Mouse (Mus musculus) CD4-positive naive resting alpha-beta T cell, adult 57 days (primary cell): ENCODE data around the gene Gm128. TPM values are rescaled to one million over a fixed set of nuclear protein-coding genes. Genes with fewer than 3 reads are reported as not detected.

Experiments used
- total RNA-seq: library from RNA; stranded (reverse); gene quantifications from one replicate; pipeline ENCODE4 v1.2.4, GENCODE M21; 2023

Gm128 gene
- total RNA-seq, result not detected

GRCm38 (mm10) chr3:95241498-95241897 is at the start of gene Gm128:
Gm128 (minus strand) TSS chr3:95241598.

GRCm38 (mm10) chr3:95281216-95282126 is 40.1 kb upstream of the Gm128 start, which contains the start of the genes Mindy1 and Prune1:
Mindy1 (plus strand) TSS chr3:95281345.
Prune1 (minus strand) TSS chr3:95282076.

GRCm38 (mm10) chr3:95250783-95251424 is 9.5 kb upstream of the Gm128 start, which contains the start of gene Bnipl:
Bnipl (minus strand) TSS chr3:95251193.

GRCm38 (mm10) chr3:95231298-95232221 is 9.8 kb downstream of the Gm128 start, which contains the start of gene Mllt11:
Mllt11 (minus strand) TSS chr3:95232171.

GRCm38 (mm10) chr3:95228148-95228893 is 13.1 kb downstream of the Gm128 start, which contains the start of gene Cdc42se1:
Cdc42se1 (plus strand) TSS chr3:95228732.

GRCm38 (mm10) chr3:95217255-95218134 is 23.9 kb downstream of the Gm128 start, which contains the start of gene Gabpb2:
Gabpb2 (minus strand) TSS chr3:95217916.

Other genes with a start within 250 kb of the Gm128 start
- 67.3 TPM for gene Zfp687, start 226.2 kb downstream of the Gm128 start, total RNA-seq
- gene Psmd4, start 199.0 kb downstream of the Gm128 start, total RNA-seq, result 130 TPM
- gene Pip5k1a, start 134.7 kb downstream of the Gm128 start, total RNA-seq, result 43.9 TPM
- 46.8 TPM for gene Vps72, start 130.6 kb downstream of the Gm128 start, total RNA-seq
- gene Tmod4, start 117.1 kb downstream of the Gm128 start, total RNA-seq, result 1.7 TPM
- gene Scnm1, start 107.6 kb downstream of the Gm128 start, total RNA-seq, result 91.4 TPM
- gene Lysmd1, start 107.5 kb downstream of the Gm128 start, total RNA-seq, result 6.5 TPM
- gene Tnfaip8l2, start 99.2 kb downstream of the Gm128 start, total RNA-seq, result 102 TPM
- gene Sema6c, start 81.1 kb downstream of the Gm128 start, total RNA-seq, result 2.5 TPM
- gene Gabpb2, start 23.7 kb downstream of the Gm128 start, total RNA-seq, result 67.0 TPM
- 244 TPM for gene Cdc42se1, start 12.9 kb downstream of the Gm128 start, total RNA-seq
- gene Mllt11, start 9.4 kb downstream of the Gm128 start, total RNA-seq, result 7.0 TPM
- gene Bnipl, start 9.6 kb upstream of the Gm128 start, total RNA-seq, result not detected
- gene Mindy1, start 39.7 kb upstream of the Gm128 start, total RNA-seq, result 20.9 TPM
- gene Prune1, start 40.5 kb upstream of the Gm128 start, total RNA-seq, result 8.8 TPM
- 0.71 TPM for gene Anxa9, start 65.6 kb upstream of the Gm128 start, total RNA-seq
- 106 TPM for gene Cers2, start 73.2 kb upstream of the Gm128 start, total RNA-seq
- 33.3 TPM for gene Setdb1, start 115.6 kb upstream of the Gm128 start, total RNA-seq
- not detected for gene 4930558C23Rik, start 161.2 kb upstream of the Gm128 start, total RNA-seq
- gene Arnt, start 192.8 kb upstream of the Gm128 start, total RNA-seq, result 74.5 TPM